Mouse (Mus musculus): ENCODE results near the gene Cox7b2.
"Not testable (repeated sequence)": the region's sequence is repeated elsewhere in the genome, so short reads cannot be mapped to it uniquely, and the experiment has no call there.

Cox7b2 gene

DNA sequence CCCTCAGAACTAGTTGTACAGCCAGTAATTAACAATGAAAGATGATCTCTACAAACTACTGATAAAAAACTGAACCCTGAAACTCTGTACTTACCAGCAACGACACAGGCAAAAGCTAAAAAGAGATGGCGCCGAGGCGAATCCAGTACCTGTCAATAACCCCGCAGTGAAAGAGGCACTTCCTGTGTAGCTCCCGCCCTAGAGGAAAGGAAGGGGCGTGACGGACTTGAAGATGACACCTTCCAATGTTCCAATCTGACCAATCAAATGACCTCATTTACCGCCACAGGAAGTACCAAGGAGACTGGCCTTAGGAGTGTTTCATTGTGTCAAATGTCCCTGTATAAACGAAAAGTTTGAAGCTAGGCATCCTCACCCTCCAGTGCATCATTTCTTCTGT is at the start of gene Cox7b2:
TSS of gene Cox7b2 (minus strand) at position 127 of the 400 bp plus-strand sequence.
- no peak for DNase-seq

DNA sequence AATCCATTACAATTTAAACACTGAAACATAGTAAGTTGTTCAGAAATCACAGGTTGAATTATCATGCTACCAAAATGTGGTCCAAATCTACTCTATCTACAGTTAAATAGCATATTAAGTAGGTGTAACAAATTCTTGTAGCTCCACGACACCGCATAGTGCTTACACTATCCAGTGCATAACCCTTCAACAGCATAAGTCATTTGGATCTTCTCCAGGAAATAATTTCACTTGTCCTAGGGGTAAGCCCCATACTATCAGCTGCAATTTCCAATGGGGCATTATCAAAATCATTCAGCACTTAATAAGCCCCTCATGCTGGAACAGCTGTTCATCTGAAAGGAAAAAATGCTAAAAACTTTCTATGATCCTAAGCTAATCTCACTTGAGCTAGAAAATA is 47.3 kb upstream of the Cox7b2 start:
- DNase-seq, result no peak

DNA sequence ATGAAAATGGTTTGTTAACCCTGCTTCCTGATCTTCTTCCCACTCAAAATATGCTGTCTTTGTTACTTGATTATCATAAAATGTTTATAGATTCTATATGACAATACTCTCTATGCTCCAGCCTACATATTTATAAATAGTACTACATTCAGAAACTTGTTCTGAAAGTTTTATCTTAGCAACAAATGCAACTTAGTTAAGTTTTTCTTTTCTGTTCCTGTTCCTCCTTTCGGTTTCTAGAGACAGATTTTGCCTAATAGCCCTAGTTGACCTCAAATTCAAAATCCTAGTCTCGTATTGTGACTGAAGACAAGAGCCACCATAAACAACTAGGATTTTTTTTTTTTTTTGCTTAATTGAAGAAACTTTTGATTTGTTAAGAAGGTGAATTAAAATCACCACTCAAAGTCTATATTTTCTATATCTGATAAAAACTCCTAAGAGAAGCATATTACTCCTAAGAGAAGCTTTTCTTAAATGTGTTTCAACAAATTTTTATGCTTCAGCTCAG is 45.8 kb upstream of the Cox7b2 start:
- DNase-seq, result no peak

DNA sequence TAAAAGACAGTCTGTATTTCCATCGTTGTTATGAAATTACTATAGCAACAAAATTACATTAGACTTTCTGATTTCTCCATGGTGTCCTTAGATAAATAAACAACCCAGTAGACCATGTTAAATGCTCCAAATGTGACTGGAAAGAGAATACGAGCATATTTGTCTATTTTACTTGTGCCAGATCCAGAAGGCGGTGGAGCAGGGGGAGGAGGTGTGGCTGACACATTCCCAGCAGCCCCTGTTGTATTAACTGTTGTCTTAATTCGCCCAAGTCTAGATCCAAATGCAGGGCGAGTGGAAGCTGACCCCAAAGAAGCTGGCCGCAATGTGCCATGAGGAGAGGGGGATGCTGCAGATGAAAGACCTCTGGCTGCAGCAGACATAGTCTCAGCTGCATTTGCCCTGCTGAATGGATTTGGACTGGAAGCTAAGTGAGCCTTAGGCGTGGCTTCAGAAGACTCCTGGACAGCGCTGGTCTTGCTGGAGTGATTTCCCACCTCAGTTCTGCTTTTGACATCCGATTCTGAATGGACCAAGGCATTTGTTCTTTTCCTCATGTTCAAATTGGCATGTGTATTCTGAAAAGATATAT is 23.7 kb upstream of the Cox7b2 start:
- no peak for DNase-seq

DNA sequence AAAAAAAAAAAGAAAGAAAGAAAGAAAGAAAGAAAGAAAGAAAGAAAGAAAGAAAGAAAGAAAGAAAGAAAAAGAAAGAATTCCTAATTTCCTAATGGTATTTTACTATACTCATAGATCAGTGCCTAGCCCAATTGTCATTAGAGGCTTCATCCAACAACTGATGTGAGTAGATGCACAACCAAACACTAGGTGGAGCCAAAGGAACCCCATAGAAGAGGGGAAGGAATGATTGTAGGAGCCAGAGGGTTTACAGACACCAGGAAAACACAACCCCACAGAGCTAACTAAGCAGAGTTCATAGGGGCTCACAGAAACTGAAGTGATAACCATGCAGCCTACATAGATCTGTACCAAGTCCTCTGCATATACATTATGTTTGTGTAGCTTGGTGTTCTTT is 2.5 kb downstream of the Cox7b2 start:
- DNase-seq, result no peak

DNA sequence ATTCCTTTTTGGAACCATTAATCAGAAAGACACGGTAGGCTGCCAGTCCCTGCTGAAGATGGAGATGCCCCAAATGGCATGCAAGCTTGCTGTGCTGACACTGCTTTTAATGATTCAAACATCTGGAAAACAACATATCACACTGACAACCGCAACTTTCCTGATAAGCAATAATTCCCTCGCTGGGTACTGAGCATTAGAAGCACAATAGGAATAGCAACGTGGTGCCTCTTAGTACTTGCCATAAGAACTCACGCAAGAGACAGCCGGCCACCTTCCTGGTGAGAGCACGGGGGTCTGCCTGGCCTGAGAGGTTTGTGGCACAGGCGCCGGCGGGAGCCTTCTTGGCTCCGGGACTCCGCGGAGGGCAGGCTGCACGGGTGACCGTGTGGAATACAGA is 22.5 kb downstream of the Cox7b2 start:
- not testable (repeated sequence) for DNase-seq

DNA sequence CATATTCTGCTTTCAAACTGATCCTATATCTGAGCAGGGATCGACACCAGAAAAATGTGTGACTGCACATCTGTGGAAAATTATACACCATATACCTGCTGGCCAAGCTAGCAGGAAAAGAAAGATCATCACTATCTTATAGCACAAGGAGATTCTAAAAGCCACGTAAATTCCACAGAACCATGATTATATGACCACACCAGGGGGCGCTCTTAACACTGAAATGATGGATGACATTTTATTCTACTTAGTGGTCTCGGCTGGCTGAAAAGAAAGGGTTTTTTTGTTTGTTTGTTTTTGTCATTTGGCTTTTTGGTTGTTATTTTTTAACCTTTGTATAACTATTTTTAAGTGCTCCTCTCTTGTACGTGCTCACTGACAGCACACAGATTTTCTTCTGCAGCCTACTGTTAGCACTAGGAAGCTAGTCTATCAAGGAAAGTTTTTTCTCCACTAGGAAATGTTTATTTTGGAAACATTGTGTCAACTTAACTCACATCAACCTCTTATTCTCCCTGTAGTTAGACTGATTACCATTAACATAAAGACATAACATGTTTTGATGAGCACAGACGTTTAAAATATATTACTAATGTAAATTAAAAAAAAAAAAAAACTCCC is 45.8 kb downstream of the Cox7b2 start:
- peak; percentile 9 for DNase-seq

DNA sequence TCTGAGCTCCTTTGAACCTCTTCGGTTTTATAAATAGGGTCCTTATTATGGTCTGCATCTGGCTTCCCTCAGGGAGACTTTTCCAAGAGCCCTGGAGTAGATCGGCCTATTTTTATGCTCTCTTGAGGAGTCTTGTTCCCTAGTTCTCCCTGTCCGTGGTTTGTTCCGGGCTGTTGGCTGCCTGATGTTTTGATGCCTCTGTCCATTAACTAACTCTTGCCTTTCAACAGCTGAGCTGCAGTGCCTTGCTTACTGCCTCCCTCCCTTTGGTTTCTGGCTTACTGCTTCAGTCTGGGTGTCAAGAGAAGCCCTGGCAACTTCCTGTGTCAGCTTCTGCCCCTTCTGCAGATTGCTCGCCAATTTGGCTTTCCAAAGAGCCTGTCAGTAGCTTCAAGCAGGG is 52.4 kb downstream of the Cox7b2 start:
- peak; percentile 14 for DNase-seq

DNA sequence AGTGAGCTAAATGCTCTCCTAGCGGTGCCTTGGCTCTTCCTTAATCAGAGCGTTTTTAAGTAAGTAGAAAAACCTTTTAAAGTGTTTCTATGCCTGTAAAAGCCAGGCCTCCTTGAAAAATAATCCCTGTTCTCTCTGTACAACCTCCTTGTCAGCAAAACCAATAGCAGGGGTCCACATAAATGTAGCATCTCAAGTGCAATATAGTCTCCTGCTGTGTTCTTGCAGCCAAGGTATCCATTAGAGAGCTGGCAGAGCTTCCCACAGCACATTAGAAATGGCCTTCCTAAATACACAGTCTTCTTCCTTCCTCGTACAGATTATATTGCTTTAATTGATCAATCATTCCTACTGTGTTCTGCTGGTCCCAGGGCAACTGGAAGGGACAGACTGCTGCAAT is 91.0 kb downstream of the Cox7b2 start:
- DNase-seq, result no peak

DNA sequence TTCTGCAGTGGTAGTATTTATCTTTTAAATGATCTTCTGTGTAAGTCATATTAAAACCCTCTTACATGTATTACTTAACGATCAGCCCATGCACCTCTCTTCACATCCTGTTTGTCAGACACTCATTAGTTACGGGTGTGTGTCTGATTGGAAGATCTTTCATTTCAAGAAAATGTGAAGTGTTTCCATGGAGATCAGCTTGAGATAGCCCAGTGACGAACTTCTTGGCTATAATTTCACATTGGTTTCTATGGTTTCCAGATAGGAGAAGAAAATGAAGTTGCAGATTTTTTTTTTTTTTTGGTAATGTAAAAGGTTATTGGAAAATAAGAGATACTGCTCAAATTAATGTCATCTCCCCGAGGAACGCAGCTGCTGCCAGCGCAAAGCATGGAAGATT is 107.8 kb downstream of the Cox7b2 start:
- no peak for DNase-seq

Data from cerebellum, adult 11-12 months (tissue).